Mouse (Mus musculus) cortical plate, adult 2 months (tissue): ENCODE measurements around the gene Ccdc57.

Source experiments
- CTCF ChIP-seq: fragments of 200-500 bp; IDR thresholded peaks from 2 replicates; pipeline ENCODE4 v1.5.1; 2011; ENCODE audit warnings: mild to moderate bottlenecking, control low read depth, low read length; ENCODE audit not compliant: insufficient read depth; ENCODE audit errors: extremely low read depth
- POLR2A ChIP-seq: fragments of 200-500 bp; IDR thresholded peaks from 2 replicates; pipeline ENCODE4 v1.6.1; 2011; ENCODE audit warnings: mild to moderate bottlenecking, low read length, control low read depth; ENCODE audit not compliant: insufficient read depth; ENCODE audit errors: extremely low read depth

DNA sequence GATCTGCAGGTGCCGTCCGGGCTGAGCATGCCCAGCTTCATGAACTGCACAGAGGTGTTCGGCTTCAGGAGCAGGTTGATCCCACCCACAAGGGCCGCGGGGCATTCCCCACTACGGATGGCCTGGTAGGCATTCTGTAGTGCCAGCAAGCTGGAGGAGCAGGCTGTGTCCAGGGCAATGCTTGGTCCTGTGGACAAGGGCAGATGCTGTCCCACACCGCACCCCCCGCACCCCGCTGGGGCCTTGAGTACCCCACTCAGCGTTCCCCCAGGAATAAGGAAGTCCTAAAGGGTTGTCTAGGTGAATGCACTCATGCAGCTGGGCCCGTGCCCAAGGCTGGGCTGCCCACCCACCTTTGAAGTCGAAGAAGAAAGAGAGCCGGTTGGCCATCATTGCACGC lies 112.1 kb downstream of the Ccdc57 start:
- TF ChIP-seq CTCF: no peak
- no peak for TF ChIP-seq POLR2A
